Mouse (Mus musculus): ENCODE data around the gene Spred2. TPM values are rescaled to one million over a fixed set of nuclear protein-coding genes. Genes with fewer than 3 reads are reported as not detected.
"Not testable (repeated sequence)": the region's sequence is repeated elsewhere in the genome, so short reads cannot be mapped to it uniquely, and the experiment has no call there.

Gene Spred2
- polyA plus RNA-seq, 1 experiment: 25.4 TPM

DNA sequence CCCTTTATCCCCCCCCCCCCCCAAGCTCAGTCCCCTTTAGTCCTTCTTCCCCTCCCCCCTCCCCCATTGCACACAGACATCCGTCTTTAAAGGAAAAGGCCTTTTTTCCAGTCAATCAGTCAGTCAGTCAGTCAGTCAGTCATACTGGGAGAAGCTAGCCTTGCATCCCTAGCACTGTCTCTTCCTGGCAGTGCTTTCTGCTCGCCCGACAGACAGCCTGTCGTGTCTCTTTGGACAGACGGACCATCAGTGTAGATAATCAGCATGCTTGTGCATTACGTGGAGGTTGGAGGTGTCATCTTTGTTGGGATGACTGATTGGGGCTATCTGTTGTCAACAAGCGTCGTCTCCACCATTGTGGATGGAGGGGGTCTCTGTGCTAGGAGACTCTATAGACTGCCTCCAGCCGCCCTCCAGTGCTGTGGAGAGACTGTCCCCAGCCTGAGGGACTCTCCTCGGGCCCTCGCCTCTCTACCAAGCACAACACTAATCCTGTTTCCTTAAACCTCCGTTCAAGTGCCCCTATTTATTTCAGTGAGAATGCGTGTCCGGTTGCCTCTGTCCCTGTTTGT is 98.8 kb downstream of the Spred2 start:
- no peaks in the 10 kb centered on the region for H3K27me3 ChIP-seq (replicated peaks)
- peaks cover 82% of the 10 kb centered on the region for H3K36me3 ChIP-seq (replicated peaks; ENCODE audit: low read length)
- peaks cover 12% of the 10 kb centered on the region; the same call in 1 of the 2 replicates for H3K9me3 ChIP-seq
- TF ChIP-seq FLI1 (IDR thresholded peaks at IDR 0.05; ENCODE audit: low read length): no peak
- TF ChIP-seq GATA1 (IDR thresholded peaks at IDR 0.05; ENCODE audit: borderline replicate concordance, low read length): no peak
- H3K4me3 ChIP-seq (replicated peaks): no peak overlapping the region
- H3K4me1 ChIP-seq: peaks cover 16% of the 10 kb centered on the region

- no peaks in the 10 kb centered on the region for H3K27me3 ChIP-seq (replicated peaks)
- H3K4me1 ChIP-seq: peaks cover 18% of the 10 kb centered on the region
- H3K4me3 ChIP-seq (replicated peaks): no peak overlapping the region
- TF ChIP-seq GATA1 (IDR thresholded peaks at IDR 0.05; ENCODE audit: borderline replicate concordance, low read length) (no peak), FLI1 (IDR thresholded peaks at IDR 0.05; ENCODE audit: low read length) (no peak)
- peaks cover 3% of the 10 kb centered on the region; the same call in 1 of the 2 replicates for H3K9me3 ChIP-seq
- H3K36me3 ChIP-seq (replicated peaks; ENCODE audit: low read length): peaks cover 55% of the 10 kb centered on the region
These were observed 101.7 kb downstream of the Spred2 start for GRCm38 (mm10) chr11:20025899-20026298.

DNA sequence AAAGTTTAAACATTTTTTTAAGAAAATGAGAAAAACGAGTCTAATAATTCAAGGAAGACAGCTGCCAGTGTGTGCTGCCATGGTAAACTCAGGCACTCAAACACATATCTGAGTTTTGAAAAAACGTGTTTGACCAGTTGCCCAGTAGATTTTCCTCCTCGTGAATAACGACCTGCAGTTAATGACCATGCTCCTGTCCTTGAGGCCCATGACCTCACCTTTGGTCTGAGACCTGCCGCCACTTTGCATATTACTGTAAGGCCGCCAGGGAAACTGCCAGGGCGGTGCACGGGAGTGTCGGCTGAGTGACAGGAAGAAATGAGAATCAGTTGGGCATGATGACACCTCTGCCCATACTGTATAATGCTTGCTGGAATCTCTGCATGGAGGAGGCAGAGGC is 103.5 kb downstream of the Spred2 start:
- peaks cover 42% of the 10 kb centered on the region for H3K36me3 ChIP-seq (replicated peaks; ENCODE audit: low read length)
- no peak overlapping the region for H3K4me3 ChIP-seq (replicated peaks)
- TF ChIP-seq FLI1 (IDR thresholded peaks at IDR 0.05; ENCODE audit: low read length) (no peak), GATA1 (IDR thresholded peaks at IDR 0.05; ENCODE audit: borderline replicate concordance, low read length) (no peak)
- H3K27me3 ChIP-seq (replicated peaks): no peaks in the 10 kb centered on the region
- no peaks in the 10 kb centered on the region for H3K9me3 ChIP-seq
- peaks cover 3% of the 10 kb centered on the region for H3K4me1 ChIP-seq

GRCm38 (mm10) chr11:20028396-20028795 is 104.2 kb downstream of the Spred2 start:
- H3K36me3 ChIP-seq (replicated peaks; ENCODE audit: low read length): peaks cover 36% of the 10 kb centered on the region
- no peaks in the 10 kb centered on the region for H3K9me3 ChIP-seq
- peaks cover 5% of the 10 kb centered on the region for H3K4me1 ChIP-seq
- no peak overlapping the region for H3K4me3 ChIP-seq (replicated peaks)
- H3K27me3 ChIP-seq (replicated peaks): no peaks in the 10 kb centered on the region
- no peak for TF ChIP-seq GATA1 (IDR thresholded peaks at IDR 0.05; ENCODE audit: borderline replicate concordance, low read length)
- no peak for TF ChIP-seq FLI1 (IDR thresholded peaks at IDR 0.05; ENCODE audit: low read length)

DNA sequence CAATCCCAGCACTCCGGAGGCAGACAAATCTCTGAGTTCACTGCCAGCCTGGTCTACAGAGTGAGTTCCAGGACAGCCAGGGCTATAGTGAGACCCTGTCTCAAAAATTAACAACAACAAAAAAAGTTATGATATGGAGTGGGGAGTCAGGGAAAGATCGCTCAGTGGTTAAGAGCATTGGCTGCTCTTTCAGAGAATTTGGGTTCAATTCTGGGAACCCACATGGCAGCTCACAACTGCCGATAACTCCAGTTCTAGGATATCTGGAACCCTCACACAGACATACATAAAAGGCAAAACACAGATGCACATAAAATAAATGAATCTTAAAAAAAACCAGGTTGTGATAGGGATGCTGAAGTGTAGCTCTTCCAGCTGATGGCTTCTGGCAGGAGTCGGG is 104.8 kb downstream of the Spred2 start:
- Histone ChIP-seq H3K36me3 (replicated peaks; ENCODE audit: low read length) (peaks cover 33% of the 10 kb centered on the region), H3K4me1 (peaks cover 11% of the 10 kb centered on the region), H3K9me3 (no peaks in the 10 kb centered on the region), H3K27me3 (replicated peaks) (no peaks in the 10 kb centered on the region), H3K4me3 (replicated peaks) (no peak overlapping the region)
- TF ChIP-seq GATA1 (IDR thresholded peaks at IDR 0.05; ENCODE audit: borderline replicate concordance, low read length) (no peak), FLI1 (IDR thresholded peaks at IDR 0.05; ENCODE audit: low read length) (no peak)

- H3K4me3 ChIP-seq (replicated peaks); H3K27me3 ChIP-seq (replicated peaks); H3K9me3 ChIP-seq: not testable (repeated sequence)
- peaks cover 14% of the 10 kb centered on the region for H3K36me3 ChIP-seq (replicated peaks; ENCODE audit: low read length)
- H3K4me1 ChIP-seq: peaks cover 31% of the 10 kb centered on the region
These were observed 106.8 kb downstream of the Spred2 start for GRCm38 (mm10) chr11:20030973-20031372.

DNA sequence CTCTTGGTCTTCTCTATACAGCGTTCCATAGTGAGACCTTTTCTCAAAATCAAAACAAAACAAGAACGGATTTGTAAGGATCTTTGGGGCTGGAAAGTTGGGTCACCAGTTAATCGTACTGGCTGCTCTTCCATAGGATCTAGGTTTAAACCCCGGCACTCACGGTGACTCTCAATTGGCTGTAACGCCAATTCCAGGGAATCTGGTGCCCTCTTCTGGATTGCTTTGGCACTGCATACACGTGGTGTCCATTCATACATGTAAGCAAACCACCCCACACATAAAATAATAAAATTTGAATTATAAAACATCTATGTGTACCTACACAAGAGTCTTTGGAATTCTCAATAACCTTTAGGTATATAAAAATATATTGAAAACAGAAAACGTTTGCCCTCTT is 107.4 kb downstream of the Spred2 start:
- H3K4me3 ChIP-seq (replicated peaks): no peak overlapping the region
- peaks cover 37% of the 10 kb centered on the region for H3K4me1 ChIP-seq
- H3K36me3 ChIP-seq (replicated peaks; ENCODE audit: low read length): peaks cover 8% of the 10 kb centered on the region
- no peaks in the 10 kb centered on the region for H3K27me3 ChIP-seq (replicated peaks)
- TF ChIP-seq FLI1 (IDR thresholded peaks at IDR 0.05; ENCODE audit: low read length) (no peak), GATA1 (IDR thresholded peaks at IDR 0.05; ENCODE audit: borderline replicate concordance, low read length) (no peak)
- no peaks in the 10 kb centered on the region for H3K9me3 ChIP-seq

- Histone ChIP-seq H3K27me3 (replicated peaks) (no peaks in the 10 kb centered on the region), H3K9me3 (no peaks in the 10 kb centered on the region), H3K4me1 (peaks cover 54% of the 10 kb centered on the region), H3K36me3 (replicated peaks; ENCODE audit: low read length) (no peaks in the 10 kb centered on the region), H3K4me3 (replicated peaks) (no peak overlapping the region)
- TF ChIP-seq GATA1 (IDR thresholded peaks at IDR 0.05; ENCODE audit: borderline replicate concordance, low read length) (no peak), FLI1 (IDR thresholded peaks at IDR 0.05; ENCODE audit: low read length) (no peak)
These were observed 109.5 kb downstream of the Spred2 start for GRCm38 (mm10) chr11:20033541-20034160.

DNA sequence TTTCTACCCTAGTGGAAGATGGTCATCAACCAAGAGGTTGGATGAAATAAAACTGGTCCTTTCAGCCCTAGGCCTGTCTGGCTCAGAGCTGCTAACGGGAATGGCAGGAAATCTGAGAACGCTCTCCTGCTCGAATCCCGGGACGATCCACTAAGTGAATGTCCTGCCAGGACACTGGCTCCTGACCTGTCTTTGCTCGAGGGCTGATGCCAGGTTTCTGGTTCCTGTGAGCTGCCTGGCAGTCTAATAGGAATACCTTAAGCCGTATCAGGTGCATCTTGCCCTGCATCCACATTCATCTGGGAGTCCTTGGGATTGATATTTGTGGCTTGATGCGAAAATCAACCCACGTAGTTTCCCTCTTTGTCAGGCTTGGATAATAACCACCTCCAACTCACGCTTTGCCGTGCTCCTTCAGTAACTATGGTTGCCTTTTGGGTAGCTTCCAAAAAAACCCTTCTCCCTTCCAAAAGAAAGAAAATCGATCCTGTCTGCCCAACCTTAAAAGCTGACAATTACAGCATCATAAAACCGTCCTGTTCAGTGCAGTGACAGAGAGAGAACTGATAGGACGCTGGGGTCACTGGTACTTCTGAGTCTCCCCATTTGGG is 110.3 kb downstream of the Spred2 start:
- no peak overlapping the region for H3K4me3 ChIP-seq (replicated peaks)

GRCm38 (mm10) chr11:20035343-20035928 is 111.3 kb downstream of the Spred2 start:
- no peaks in the 10 kb centered on the region for H3K9me3 ChIP-seq
- peaks cover 65% of the 10 kb centered on the region for H3K4me1 ChIP-seq
- TF ChIP-seq FLI1 (IDR thresholded peaks at IDR 0.05; ENCODE audit: low read length): no peak
- TF ChIP-seq GATA1 (IDR thresholded peaks at IDR 0.05; ENCODE audit: borderline replicate concordance, low read length): no peak
- no peaks in the 10 kb centered on the region for H3K27me3 ChIP-seq (replicated peaks)
- peak overlapping the region; percentile 50 for H3K4me3 ChIP-seq (replicated peaks)
- no peaks in the 10 kb centered on the region for H3K36me3 ChIP-seq (replicated peaks; ENCODE audit: low read length)

More for the DNA sequence above, 110.3 kb downstream of the Spred2 start:
- TF ChIP-seq GATA1 (IDR thresholded peaks at IDR 0.05; ENCODE audit: borderline replicate concordance, low read length) (no peak), FLI1 (IDR thresholded peaks at IDR 0.05; ENCODE audit: low read length) (no peak)
- H3K4me1 ChIP-seq: peaks cover 62% of the 10 kb centered on the region
- no peaks in the 10 kb centered on the region for H3K27me3 ChIP-seq (replicated peaks)
- H3K36me3 ChIP-seq (replicated peaks; ENCODE audit: low read length): no peaks in the 10 kb centered on the region
- H3K9me3 ChIP-seq: no peaks in the 10 kb centered on the region

Data from megakaryocyte, embryonic 14.5 days (primary cell).